Mouse (Mus musculus) CH12F3 (cell line): ENCODE measurements around the gene Ext2.

Experiments
- in situ Hi-C: fragments of 300-500 bp; cut with MboI; formaldehyde crosslinking; loops from 2 replicates; pipeline ENCODE4 v1.14.3; 2020; ENCODE audit warnings: low sequenced_read_pairs

Gene Ext2

GRCm38 (mm10) chr2:93645626-93646320 is 176.6 kb downstream of the Ext2 start:
- in situ Hi-C loops: no loop called here

- in situ Hi-C loops: no loop called here
Observed at GRCm38 (mm10) chr2:93645197-93645596, 177.2 kb downstream of the Ext2 start.

GRCm38 (mm10) chr2:93644731-93645130 is 177.6 kb downstream of the Ext2 start:
- in situ Hi-C loops: no loop called here

DNA sequence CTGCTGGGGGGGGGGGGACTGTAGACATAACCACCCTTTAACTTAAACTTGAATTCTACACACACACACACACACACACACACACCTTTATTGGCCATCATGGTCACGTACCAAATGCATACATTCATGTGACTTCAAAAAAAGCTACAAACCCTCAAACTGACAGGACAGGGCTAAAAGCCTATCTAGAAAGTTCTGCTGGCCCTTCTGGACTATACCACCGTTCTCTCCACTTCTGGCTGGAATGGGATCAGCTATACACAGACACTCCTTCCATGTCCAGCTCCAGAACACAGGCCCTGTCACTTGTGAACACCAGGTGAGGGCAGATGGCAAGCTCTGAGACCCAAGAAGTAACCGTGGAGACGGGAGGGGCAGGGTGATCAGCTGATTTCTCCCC is 178.1 kb downstream of the Ext2 start:
- in situ Hi-C loops: no loop called here

GRCm38 (mm10) chr2:93643403-93643780 is 179.0 kb downstream of the Ext2 start:
- in situ Hi-C loops: no loop called here

DNA sequence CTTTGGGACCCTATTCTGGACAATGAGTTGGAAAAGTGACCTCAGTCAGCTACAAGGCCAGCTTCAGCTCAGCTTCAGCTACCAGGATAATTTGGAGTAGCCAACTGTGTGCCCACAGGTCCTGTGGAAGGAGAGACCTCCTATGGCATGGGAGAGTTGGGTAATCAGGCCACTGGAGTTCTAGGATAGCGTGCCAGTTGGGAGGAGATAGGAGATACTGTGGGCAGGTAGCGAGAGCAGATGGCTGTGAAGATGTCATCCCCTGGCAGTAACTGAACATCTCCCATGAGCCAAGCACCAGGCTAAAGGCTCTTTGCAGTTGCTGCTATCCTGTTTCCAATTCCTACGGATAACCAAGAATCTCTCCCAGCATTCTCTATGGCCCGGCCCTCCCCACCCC is 187.8 kb downstream of the Ext2 start:
- in situ Hi-C loops: no loop called here

DNA sequence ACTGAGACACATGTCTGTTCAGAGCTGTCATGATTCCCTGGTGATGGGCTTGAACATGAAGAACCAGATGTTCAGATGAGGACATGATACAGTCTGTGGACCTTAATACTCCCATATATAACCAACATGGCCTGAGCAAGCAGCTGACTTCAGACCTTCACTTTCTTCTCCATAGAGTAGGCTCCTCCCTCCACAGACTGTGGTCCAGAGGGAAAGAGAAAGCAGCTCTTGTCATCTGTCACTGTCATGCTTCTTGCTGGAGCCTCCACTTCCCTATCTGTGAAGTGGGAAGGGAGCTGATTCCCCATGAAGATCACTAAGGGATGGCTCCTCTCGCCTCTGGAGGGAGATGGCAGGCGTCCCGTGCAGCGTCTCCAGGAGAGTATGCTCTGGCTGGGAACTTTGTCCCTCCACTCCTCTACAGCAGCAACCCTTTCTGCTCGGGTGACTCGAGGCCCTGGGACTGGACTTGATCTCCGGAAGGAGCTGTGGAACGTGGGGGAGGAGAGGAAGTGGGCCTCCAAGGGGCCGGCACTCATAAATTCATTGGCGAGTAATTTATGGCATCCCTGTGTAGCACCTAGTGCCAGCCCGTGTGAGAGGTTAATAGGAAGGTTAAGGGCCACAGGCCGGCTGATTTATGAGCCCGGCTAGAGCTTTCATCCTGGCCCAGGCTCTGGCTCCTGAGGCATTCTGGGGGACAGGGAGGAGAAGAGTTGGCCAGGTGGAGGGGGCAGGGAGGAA is 197.5 kb downstream of the Ext2 start:
- in situ Hi-C loops: no loop called here

DNA sequence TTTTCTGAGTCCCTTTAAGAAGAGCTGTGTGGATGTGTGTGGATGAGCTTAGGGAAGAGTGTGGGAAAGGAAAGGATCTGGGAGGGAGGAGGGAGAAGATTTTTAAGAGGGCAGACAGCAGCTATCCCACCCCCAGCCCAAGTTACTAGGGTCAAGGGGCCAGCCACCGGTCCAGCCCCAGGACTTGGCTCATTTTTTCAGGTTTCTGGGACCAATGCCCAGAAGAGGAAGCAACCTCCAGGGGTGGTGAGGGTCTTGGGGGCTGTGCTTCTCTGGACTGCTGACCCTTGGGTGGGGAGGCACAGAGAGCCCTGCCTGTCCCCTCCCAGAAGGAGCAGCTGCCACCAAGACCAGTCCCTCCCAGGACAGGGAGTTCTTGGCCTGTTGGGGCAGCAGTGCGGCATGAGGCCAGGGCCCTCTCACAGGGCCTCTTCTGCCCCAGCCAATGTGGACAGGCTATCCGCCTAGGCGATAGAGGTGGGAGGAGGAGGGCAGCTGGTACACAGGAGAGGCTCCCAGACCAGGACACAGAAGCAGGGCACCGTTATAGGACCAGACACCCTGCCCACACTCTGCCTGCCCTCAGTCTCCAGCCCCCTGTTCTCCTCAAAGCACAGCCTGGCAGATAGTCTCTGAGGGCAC is 203.0 kb downstream of the Ext2 start:
- in situ Hi-C loops: no loop called here

- in situ Hi-C loops: no loop called here
Observed at GRCm38 (mm10) chr2:93618447-93619199, 203.7 kb downstream of the Ext2 start.

- in situ Hi-C loops: no loop called here
Observed at GRCm38 (mm10) chr2:93615845-93616689, 206.3 kb downstream of the Ext2 start.

DNA sequence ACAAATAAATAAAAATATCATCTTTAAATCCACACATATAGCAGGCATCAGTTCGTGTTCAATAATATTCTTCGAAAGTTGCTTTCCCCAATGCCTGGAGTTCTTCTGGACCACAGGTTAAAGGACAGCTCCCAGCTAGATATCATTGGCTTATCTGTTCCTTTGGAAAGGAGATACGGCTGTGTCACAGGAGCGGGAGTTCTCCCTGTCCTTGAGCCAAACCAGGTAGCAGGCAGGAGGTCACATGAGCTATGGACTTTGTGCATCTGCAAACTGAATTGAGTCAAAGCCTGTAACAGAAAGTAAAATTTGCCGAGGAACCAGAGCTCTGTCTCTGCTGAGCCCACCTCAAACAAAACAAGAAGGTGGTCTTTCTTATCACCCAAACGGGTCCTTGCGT is 209.3 kb downstream of the Ext2 start:
- in situ Hi-C loops: no loop called here
